Mouse (Mus musculus): ENCODE results near the gene St3gal5. TPM values are rescaled to one million over a fixed set of nuclear protein-coding genes. Genes with fewer than 3 reads are reported as not detected.

Gene St3gal5
- polyA plus RNA-seq, 1 experiment from 2014 or later: 72.4 TPM

- 54% methylated on average over 5 of the region's 5 CpGs for WGBS (ENCODE audit: insufficient replicate concordance)
- Histone ChIP-seq H3K4me3 (ENCODE audit: low read depth, low read length) (no peak overlapping the region), H3K9me3 (replicated peaks; ENCODE audit: control insufficient read depth, low read length) (no peaks in the 10 kb centered on the region), H3K27ac (ENCODE audit: low read depth, low read length) (no peak overlapping the region), H3K27me3 (ENCODE audit: control insufficient read depth, insufficient read depth, low read length) (no peaks in the 10 kb centered on the region), H3K36me3 (ENCODE audit: control insufficient read depth, insufficient read depth, low read length) (no peaks in the 10 kb centered on the region), H3K4me1 (ENCODE audit: control insufficient read depth, insufficient read depth, low read length) (peaks cover 27% of the 10 kb centered on the region), H3K4me2 (no peak overlapping the region), H3K9ac (ENCODE audit: low read depth, low read length) (no peak overlapping the region)
- no peak for ATAC-seq (replicated peaks; ENCODE audit: insufficient number of reproducible peaks, low FRiP score, low TSS enrichment)
These were observed 105.9 kb downstream of the St3gal5 start for GRCm38 (mm10) chr6:72203279-72203678.

Other genes starting within 250 kb of the St3gal5 start
- 117 and 121 TPM in 2 replicates for gene Ptcd3, start 188.8 kb upstream of the St3gal5 start, polyA plus RNA-seq (2014; fragmentation: Nextera tagmentation; extraction: Ambion mirVana)
- gene Polr1a, start 188.5 kb upstream of the St3gal5 start, polyA plus RNA-seq (2014; fragmentation: Nextera tagmentation; extraction: Ambion mirVana): 21.4 and 24.2 TPM in 2 replicates
- gene Atoh8, start 138.0 kb downstream of the St3gal5 start, polyA plus RNA-seq (2014; fragmentation: Nextera tagmentation; extraction: Ambion mirVana): 11.6 and 11.8 TPM in 2 replicates
- gene Sftpb, start 207.0 kb downstream of the St3gal5 start, polyA plus RNA-seq (2014; fragmentation: Nextera tagmentation; extraction: Ambion mirVana): 0.23 TPM in 1 of 2 replicates, not detected in the other
- gene Usp39, start 247.6 kb downstream of the St3gal5 start, polyA plus RNA-seq (2014; fragmentation: Nextera tagmentation; extraction: Ambion mirVana): 51.4 and 54.5 TPM in 2 replicates
- 12.9 and 17.4 TPM in 2 replicates for gene 0610030E20Rik, start 249.7 kb downstream of the St3gal5 start, polyA plus RNA-seq (2014; fragmentation: Nextera tagmentation; extraction: Ambion mirVana)